Mouse (Mus musculus) liver (tissue): ENCODE measurements around the gene Trpc5os.
A peak's percentile ranks its signal among the peaks of the same experiment; 100 is the strongest.

Experiments used
- DNase-seq: peaks from one replicate; pipeline ENCODE4 v3.0.0-alpha.2; 2020; ENCODE audit warnings: mixed read lengths

Trpc5os gene

DNA sequence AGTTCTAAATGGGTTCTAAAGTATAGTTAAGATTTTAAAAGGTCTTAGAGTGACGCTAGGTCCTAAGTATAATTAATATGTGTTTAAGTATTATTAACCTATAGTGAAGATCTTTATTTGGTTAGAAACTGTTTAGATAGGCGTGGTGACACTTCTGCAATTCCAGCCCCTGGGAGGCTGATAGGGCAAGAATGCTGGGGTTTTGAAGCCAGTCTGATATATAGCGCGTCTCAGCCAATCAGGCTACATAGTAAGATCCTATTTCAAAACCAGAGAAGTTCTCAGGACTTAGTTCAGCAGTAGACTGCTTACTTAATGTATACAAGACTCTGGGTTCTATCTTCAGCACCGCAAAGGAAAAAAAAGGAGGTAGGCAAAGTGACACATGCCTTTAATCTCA lies at the start of gene Trpc5os:
Gene Trpc5os (plus strand): TSS at position 301 of the 400 bp plus-strand sequence.
- DNase-seq = no peak

DNA sequence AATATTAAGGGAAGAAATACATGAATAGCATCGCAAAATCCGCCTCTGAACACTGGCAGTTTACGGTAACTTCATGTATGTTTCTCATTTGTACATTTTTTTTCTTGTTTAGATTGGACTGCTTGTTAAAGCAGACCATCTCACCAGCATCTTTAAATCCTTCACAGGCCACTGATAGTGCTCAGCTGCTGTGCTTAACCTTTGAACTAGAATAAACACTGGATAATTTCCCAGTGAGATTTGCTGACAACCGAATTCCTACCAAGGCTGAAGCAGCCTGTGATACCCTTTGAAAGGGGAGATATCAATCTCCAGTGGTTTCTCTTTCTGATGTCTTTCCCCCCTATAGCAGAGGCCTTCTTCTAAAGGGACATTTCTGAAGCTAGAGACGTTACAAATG lies 48.3 kb upstream of the Trpc5os start:
- no peak for DNase-seq

DNA sequence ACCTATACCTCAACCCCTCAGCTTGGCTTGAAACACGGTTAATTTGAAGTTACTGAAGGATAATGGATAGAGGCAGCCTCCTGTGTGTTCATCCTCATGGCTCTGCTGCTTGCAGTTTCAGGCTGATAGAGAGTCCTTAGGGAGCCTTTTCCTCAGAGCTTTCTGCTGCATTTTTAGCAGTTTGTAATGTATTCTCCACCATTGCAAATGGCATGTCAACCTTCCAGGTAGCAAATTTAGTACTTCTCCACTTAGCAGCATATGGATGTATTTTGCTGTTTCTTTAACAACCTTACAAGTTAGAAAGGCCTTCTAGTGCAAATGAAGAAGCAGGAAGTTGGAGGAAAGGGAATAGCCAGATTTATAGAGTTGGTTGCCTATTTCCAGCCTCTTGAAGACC lies 36.1 kb upstream of the Trpc5os start:
- no peak for DNase-seq

DNA sequence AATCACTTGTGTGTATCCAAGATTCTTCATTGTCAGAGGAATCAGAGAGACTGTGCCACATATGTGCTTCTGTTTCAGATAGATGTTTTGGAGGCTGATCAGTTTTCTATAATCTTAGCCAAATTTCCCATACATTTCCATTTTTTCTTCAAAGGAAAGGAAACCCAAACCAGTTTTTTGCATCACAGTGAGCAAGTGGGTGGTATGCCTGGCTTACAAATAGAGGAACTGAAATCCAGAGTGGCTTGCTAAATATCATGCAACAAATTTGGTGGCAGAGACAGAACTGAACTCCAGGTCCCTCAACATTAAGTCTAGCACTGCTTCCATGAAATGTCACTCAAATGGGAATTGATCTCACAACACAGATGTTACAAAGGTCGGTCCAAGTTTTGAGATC lies 35.3 kb upstream of the Trpc5os start:
- no peak for DNase-seq

DNA sequence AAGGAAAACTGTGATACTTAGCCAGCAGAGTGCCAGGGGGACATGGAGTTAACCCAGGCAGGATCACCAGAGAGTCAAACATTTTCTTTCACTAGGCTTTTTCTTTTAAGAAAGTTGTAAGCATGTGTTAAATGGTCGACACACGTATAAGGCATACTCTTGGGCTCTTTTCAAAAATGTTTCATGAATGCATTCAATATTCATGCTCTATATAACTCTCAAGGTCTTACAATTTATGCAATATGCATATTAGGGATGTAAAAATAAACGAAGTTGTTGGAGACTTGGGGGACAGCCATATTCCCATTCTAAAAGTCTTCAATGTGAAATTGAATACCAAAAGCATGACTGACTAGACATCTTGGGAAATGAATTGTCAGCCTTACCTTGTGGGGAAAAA lies 32.5 kb upstream of the Trpc5os start:
- no peak for DNase-seq

DNA sequence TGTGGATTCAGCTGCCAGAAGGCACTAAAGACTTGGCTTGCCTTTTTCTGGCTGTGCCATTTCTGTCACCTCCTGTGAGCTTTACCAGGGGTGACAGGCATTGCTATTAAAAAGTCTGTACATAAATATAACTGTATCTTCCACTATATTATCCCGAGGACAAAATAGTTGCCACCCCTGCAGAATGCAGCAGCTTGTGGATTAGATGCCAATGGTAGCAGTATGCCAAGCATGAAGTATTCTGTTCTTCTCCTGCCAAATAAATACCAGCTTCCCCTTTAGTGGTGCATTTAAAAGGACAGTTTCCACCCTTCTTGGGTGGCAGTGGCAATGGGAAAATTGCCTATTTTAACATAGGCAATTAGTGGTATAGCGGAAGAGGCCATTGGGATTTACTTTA lies 8.0 kb downstream of the Trpc5os start:
- DNase-seq = no peak

DNA sequence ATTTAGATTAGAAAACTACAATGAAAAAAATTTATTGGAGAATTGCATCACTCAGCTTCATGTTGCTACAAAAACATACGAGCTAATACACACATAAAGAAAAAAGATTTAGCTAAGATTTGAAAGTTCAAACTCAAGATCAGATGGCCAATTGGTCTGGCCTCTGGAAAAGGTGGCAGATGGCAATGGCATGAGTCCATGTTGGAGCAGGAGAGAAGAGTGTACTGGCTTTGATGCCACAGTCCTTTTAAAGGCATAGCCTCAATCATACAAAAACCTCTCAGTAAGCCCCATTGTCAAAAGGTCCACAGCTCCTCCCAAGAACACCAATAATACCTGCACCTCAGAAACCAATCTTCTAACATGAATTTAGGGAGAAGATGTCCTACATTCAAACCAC lies 35.0 kb downstream of the Trpc5os start:
- no peak for DNase-seq

DNA sequence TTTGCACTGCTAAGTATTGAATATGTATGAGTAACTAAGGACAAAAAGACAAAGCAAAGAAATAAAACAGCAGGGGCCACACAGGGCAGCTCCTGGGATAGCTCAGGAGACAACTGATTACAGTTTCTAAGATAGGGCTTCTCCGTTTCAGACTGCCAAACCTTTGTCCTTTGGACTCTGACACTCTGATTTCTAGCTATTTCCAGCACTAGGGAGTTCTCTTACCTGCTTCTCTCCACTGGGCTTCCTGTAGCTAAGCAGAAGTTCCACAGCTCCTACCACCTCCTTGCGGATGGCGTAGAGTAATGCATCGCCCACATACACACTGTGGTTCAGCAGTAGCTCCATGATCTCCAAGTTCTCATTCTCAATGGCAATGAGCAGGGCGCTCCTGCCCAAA lies 66.9 kb downstream of the Trpc5os start:
- no peak for DNase-seq

DNA sequence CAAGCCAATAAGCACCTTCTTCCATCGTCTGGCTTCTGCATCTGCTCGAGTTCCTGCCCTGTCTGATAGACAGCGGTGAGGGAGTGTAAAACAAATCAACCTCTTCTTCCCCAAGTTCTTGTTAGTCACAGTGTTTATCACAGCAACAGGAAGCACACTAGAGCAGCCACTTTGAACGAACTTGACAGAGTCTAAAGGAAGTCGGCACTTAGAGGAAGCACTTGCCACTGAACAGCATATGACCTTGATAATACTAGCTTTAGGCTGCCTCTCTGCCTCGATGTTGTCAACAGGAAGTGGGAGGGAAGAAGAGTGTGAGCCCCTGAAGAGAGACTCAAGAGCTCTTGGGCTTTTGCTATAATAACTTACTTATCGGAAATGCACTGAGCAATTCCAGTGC lies 69.7 kb downstream of the Trpc5os start:
- peak; percentile 3 for DNase-seq
